Mouse (Mus musculus) brain, embryonic 14.5 days (tissue): ENCODE measurements around the gene Fam78a. TPM values are rescaled to one million over a fixed set of nuclear protein-coding genes. Genes with fewer than 3 reads are reported as not detected.

ENCODE experiments used
- DNase-seq: peaks from one replicate; pipeline ENCODE4 v3.0.0-alpha.2; 2011; ENCODE audit warnings: low read depth
- CTCF ChIP-seq: fragments of 200-500 bp; IDR thresholded peaks from 2 replicates; pipeline ENCODE4 v1.5.1; 2012; ENCODE audit warnings: inconsistent platforms, mild to moderate bottlenecking, moderate library complexity, borderline replicate concordance; ENCODE audit not compliant: insufficient read depth, insufficient read length; ENCODE audit errors: extremely low read depth
- POLR2A ChIP-seq: fragments of 200-500 bp; IDR thresholded peaks from 2 replicates; pipeline ENCODE4 v1.6.1; 2012; ENCODE audit warnings: mild to moderate bottlenecking, inconsistent platforms, borderline replicate concordance; ENCODE audit not compliant: poor library complexity, insufficient read depth, insufficient read length, severe bottlenecking; ENCODE audit errors: extremely low read depth
- polyA plus RNA-seq: library from polyadenylated mRNA; depleted of rRNA; stranded (reverse); fragments of >200 nt; gene quantifications from 2 replicates; pipeline ENCODE4 v1.2.3, GENCODE M21; 2012; rRNA removed

Gene Fam78a
- 0.33 and 0.86 TPM in 2 replicates for polyA plus RNA-seq

GRCm38 (mm10) chr2:32084111-32084871 is at the start of gene Fam78a:
Fam78a (minus strand) TSS chr2:32084857.
- DNase-seq, result peak; percentile 85
- TF ChIP-seq POLR2A (no peak), CTCF (no peak)

DNA sequence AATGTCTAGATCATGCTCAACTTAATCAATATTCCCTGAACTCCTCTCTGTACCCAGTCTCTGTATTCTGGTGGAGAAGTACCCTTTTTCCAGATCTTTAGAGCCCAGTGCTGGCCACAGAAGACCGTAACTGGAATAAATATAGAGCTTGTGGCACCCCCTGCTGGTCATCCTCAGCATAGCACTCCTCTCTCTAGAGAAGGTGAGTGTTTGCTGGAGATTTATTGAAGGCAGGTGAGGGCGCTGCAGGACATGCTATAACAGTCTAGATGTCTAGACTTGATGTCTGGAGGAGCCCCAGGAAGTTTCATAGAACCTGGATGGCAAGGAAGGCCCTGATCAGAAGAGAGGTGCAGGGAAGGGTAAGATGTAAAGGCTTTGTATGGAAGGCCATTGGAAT is 49.4 kb upstream of the Fam78a start:
- TF ChIP-seq POLR2A, result no peak
- peak; percentile 82; the same call in 1 of the 2 replicates for TF ChIP-seq CTCF
- peak; percentile 83 for DNase-seq

DNA sequence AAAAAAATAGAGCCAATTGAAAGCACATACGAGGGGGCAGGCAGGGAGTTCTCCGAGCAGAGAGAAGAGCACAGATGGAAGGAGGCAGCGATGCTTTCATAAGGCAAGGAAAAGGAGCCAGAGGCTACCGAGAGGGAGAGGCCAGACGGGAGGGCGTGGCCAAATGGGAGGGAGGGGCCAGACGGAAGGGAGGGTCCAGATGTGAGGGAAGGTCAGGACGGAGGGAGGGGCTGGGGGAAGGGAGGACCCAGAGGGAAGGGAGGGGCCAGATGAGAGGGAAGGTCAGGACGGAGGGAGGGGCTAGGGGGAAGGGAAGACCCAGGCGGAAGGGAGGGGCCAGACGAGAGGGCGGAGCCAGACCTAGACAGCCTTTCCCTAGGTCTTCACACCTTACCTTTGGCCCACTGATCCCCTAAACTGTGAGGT is 47.9 kb upstream of the Fam78a start:
- TF ChIP-seq POLR2A (no peak), CTCF (no peak)
- peak; percentile 61 for DNase-seq

GRCm38 (mm10) chr2:32131866-32132566 is 47.4 kb upstream of the Fam78a start:
- no peak for TF ChIP-seq POLR2A
- TF ChIP-seq CTCF, result no peak
- DNase-seq, result no peak

- no peak for DNase-seq
- TF ChIP-seq POLR2A (no peak), CTCF (no peak)
Observed at GRCm38 (mm10) chr2:32131205-32131834, 46.7 kb upstream of the Fam78a start.

DNA sequence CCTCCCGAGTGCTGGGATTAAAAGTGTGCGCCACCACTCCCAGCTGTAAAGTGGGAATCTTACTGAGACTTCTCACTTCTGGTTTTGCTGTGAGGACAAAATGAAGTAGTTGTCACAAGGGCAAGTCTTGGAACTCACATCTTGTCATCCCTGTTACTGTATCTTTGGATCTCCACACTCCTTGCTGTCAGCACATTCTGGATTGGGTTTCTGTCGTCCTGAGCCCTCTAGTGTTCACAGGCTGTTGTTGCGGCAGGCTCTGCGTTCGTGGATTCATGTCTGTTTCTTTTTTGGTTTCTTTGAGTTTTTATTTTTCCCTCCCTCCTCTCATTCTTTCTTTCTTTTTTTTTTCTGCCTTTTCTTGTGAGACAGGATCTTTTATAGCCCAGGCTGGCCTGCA is 45.8 kb upstream of the Fam78a start:
- DNase-seq, result peak; percentile 66
- TF ChIP-seq CTCF (peak; percentile 91), POLR2A (no peak)

- no peak for TF ChIP-seq POLR2A
- TF ChIP-seq CTCF, result no peak
- peak; percentile 8 for DNase-seq
Observed at GRCm38 (mm10) chr2:32129383-32130074, 44.9 kb upstream of the Fam78a start.

DNA sequence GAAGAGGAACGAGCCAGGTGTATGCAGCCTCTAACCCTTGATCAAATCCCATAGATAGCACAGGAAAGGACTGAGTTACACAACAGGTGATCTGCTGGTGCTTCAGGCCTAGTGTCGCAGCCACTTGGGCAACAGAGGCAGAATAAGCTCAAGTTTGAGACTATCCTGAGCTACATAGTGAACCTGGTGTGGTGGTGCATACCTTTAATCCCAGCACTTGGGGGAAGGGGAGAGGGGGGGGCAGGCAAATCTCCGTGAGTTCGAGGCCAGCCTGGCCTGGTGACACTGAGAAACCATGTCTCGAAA is 43.8 kb upstream of the Fam78a start:
- no peak for TF ChIP-seq CTCF
- no peak for TF ChIP-seq POLR2A
- no peak for DNase-seq

DNA sequence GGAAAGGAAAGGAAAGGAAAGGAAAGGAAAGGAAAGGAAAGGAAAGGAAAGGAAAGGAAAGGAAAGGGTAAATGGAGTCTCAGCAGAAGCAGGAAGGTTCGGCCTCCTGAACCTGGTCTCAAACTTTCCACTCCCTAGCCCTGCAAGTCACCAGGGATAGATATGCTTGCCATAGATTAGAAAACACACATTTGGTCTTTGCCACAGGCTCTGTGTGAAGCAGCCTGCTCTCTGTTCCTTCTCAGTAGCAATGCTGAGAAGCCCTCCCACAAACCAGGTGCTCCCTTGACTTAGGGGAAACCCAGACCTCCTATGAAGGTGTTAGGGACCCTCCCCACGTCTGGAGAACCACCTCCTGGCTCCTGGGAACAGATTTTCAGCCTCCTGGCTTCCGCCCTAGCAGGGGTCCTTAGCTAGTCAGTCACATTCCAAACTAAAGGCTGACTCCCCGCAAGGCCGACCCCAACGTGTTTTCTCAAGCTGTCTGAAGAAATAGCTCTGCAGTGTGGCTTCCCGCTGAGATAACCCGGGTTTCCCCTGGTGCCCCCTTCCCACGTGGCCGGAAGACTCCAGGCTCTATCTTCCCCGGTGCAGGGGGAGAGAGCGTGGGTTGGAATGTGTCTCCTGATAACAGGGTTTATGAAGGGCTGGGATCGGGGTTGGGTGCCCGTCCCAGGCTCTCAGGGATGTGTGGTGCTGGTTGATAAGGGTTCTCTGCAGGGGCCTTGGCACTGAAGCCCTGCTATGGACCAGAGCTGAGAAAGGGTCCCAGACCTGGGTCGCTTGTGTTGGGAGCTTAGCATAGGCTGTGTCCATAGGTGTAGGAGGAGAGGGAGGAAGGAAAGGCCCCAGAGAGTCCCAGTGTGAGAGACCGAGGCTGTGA is 43.2 kb upstream of the Fam78a start:
- TF ChIP-seq POLR2A, result no peak
- TF ChIP-seq CTCF, result no peak
- no peak for DNase-seq

GRCm38 (mm10) chr2:32121785-32122184 is 37.1 kb upstream of the Fam78a start:
- no peak for DNase-seq
- TF ChIP-seq CTCF (no peak), POLR2A (no peak)

GRCm38 (mm10) chr2:32121150-32121549 is 36.5 kb upstream of the Fam78a start:
- DNase-seq, result no peak
- TF ChIP-seq CTCF (no peak), POLR2A (no peak)
